Mouse (Mus musculus) small intestine, adult 2 months (tissue): ENCODE results near the gene Kctd20.

Experiments
- CTCF ChIP-seq: fragments of 200-500 bp; IDR thresholded peaks from 2 replicates; pipeline ENCODE4 v1.5.1; 2012; ENCODE audit warnings: low read depth, mild to moderate bottlenecking, control low read depth, inconsistent platforms, low read length, moderate library complexity, mixed read lengths; ENCODE audit not compliant: insufficient replicate concordance, insufficient read length; ENCODE audit errors: extremely low read depth
- POLR2A ChIP-seq: fragments of 200-500 bp; IDR thresholded peaks from 2 replicates; pipeline ENCODE4 v1.6.1; 2012; ENCODE audit warnings: low read depth, mild to moderate bottlenecking, control low read depth, inconsistent platforms, low read length, moderate library complexity

DNA sequence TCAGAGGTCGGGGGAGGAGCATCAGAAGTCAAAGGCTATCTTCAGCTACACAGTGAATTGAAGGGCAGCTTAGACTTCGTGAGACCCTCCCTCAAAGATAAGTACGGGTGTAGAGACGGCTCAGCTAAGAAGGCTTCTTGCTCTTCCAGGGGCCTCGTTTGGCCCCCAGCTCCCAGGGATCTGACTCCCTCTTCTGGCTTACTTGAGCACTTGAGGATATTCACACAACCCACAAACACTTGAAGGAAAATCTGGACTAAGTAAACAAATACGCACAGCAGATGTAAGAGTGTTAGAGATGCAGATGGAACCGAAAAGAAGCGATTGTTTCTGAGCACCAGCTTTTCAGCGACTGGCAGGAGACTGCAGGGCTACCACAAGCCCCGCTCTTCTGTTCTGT, 8.8 kb downstream of the Kctd20 start:
- TF ChIP-seq CTCF = peak; percentile 28; the same call in 1 of the 2 replicates
- no peak for TF ChIP-seq POLR2A
